Mouse (Mus musculus): ENCODE results near the gene Cx3cr1.

Gene Cx3cr1

GRCm38 (mm10) chr9:119984536-119985011, 85.1 kb downstream of the Cx3cr1 start, which contains the start of gene Csrnp1:
Gene Csrnp1, minus strand, starts transcription at chr9:119984658.
- H3K27me3 ChIP-seq (ENCODE audit: control insufficient read depth, insufficient read depth, low read length, poor library complexity, severe bottlenecking): no peaks in the 10 kb centered on the region
- no peak for DNase-seq (ENCODE audit: low read depth, low spot score)
- no peaks in the 10 kb centered on the region for H3K36me3 ChIP-seq (ENCODE audit: control insufficient read depth, insufficient read depth, low read length, poor library complexity, severe bottlenecking)

- Histone ChIP-seq H3K36me3 (ENCODE audit: control insufficient read depth, insufficient read depth, low read length, poor library complexity, severe bottlenecking) (no peaks in the 10 kb centered on the region), H3K27me3 (ENCODE audit: control insufficient read depth, insufficient read depth, low read length, poor library complexity, severe bottlenecking) (no peaks in the 10 kb centered on the region)
- DNase-seq (ENCODE audit: low read depth, low spot score): peak; percentile 95
These were observed 85.8 kb downstream of the Cx3cr1 start for GRCm38 (mm10) chr9:119983585-119984535.

- DNase-seq (ENCODE audit: low read depth, low spot score): peak; percentile 84
- Histone ChIP-seq H3K27me3 (ENCODE audit: control insufficient read depth, insufficient read depth, low read length, poor library complexity, severe bottlenecking) (no peaks in the 10 kb centered on the region), H3K36me3 (ENCODE audit: control insufficient read depth, insufficient read depth, low read length, poor library complexity, severe bottlenecking) (no peaks in the 10 kb centered on the region)
These were observed 86.6 kb downstream of the Cx3cr1 start for GRCm38 (mm10) chr9:119982956-119983551.

- Histone ChIP-seq H3K36me3 (ENCODE audit: control insufficient read depth, insufficient read depth, low read length, poor library complexity, severe bottlenecking) (no peaks in the 10 kb centered on the region), H3K27me3 (ENCODE audit: control insufficient read depth, insufficient read depth, low read length, poor library complexity, severe bottlenecking) (no peaks in the 10 kb centered on the region)
- DNase-seq (ENCODE audit: low read depth, low spot score): peak; percentile 95
These were observed 87.4 kb downstream of the Cx3cr1 start for GRCm38 (mm10) chr9:119982241-119982811.

- Histone ChIP-seq H3K27me3 (ENCODE audit: control insufficient read depth, insufficient read depth, low read length, poor library complexity, severe bottlenecking) (no peaks in the 10 kb centered on the region), H3K36me3 (ENCODE audit: control insufficient read depth, insufficient read depth, low read length, poor library complexity, severe bottlenecking) (no peaks in the 10 kb centered on the region)
- peak; percentile 85 for DNase-seq (ENCODE audit: low read depth, low spot score)
These were observed 88.2 kb downstream of the Cx3cr1 start for GRCm38 (mm10) chr9:119981183-119982179.

GRCm38 (mm10) chr9:119980770-119981182, 88.9 kb downstream of the Cx3cr1 start:
- DNase-seq (ENCODE audit: low read depth, low spot score): no peak
- H3K27me3 ChIP-seq (ENCODE audit: control insufficient read depth, insufficient read depth, low read length, poor library complexity, severe bottlenecking): no peaks in the 10 kb centered on the region
- H3K36me3 ChIP-seq (ENCODE audit: control insufficient read depth, insufficient read depth, low read length, poor library complexity, severe bottlenecking): no peaks in the 10 kb centered on the region

- Histone ChIP-seq H3K36me3 (ENCODE audit: control insufficient read depth, insufficient read depth, low read length, poor library complexity, severe bottlenecking) (no peaks in the 10 kb centered on the region; the same call in 1 of the 2 replicates), H3K27me3 (ENCODE audit: control insufficient read depth, insufficient read depth, low read length, poor library complexity, severe bottlenecking) (no peaks in the 10 kb centered on the region)
- no peak for DNase-seq (ENCODE audit: low read depth, low spot score)
These were observed 89.9 kb downstream of the Cx3cr1 start for GRCm38 (mm10) chr9:119979749-119980148.

- Histone ChIP-seq H3K27me3 (ENCODE audit: control insufficient read depth, insufficient read depth, low read length, poor library complexity, severe bottlenecking) (no peaks in the 10 kb centered on the region), H3K36me3 (ENCODE audit: control insufficient read depth, insufficient read depth, low read length, poor library complexity, severe bottlenecking) (peaks cover 5% of the 10 kb centered on the region)
- no peak for DNase-seq (ENCODE audit: low read depth, low spot score)
These were observed 90.8 kb downstream of the Cx3cr1 start for GRCm38 (mm10) chr9:119978811-119979441.

GRCm38 (mm10) chr9:119978151-119978810, 91.4 kb downstream of the Cx3cr1 start:
- DNase-seq (ENCODE audit: low read depth, low spot score): peak; percentile 79
- Histone ChIP-seq H3K36me3 (ENCODE audit: control insufficient read depth, insufficient read depth, low read length, poor library complexity, severe bottlenecking) (peaks cover 7% of the 10 kb centered on the region), H3K27me3 (ENCODE audit: control insufficient read depth, insufficient read depth, low read length, poor library complexity, severe bottlenecking) (no peaks in the 10 kb centered on the region)

GRCm38 (mm10) chr9:119977557-119978060, 92.1 kb downstream of the Cx3cr1 start:
- H3K27me3 ChIP-seq (ENCODE audit: control insufficient read depth, insufficient read depth, low read length, poor library complexity, severe bottlenecking): no peaks in the 10 kb centered on the region
- H3K36me3 ChIP-seq (ENCODE audit: control insufficient read depth, insufficient read depth, low read length, poor library complexity, severe bottlenecking): peaks cover 8% of the 10 kb centered on the region
- DNase-seq (ENCODE audit: low read depth, low spot score): peak; percentile 37

- DNase-seq (ENCODE audit: low read depth, low spot score): peak; percentile 58
- H3K27me3 ChIP-seq (ENCODE audit: control insufficient read depth, insufficient read depth, low read length, poor library complexity, severe bottlenecking): no peaks in the 10 kb centered on the region
- H3K36me3 ChIP-seq (ENCODE audit: control insufficient read depth, insufficient read depth, low read length, poor library complexity, severe bottlenecking): peaks cover 12% of the 10 kb centered on the region
These were observed 92.7 kb downstream of the Cx3cr1 start for GRCm38 (mm10) chr9:119976704-119977556.

- no peak for DNase-seq (ENCODE audit: low read depth, low spot score)
- no peaks in the 10 kb centered on the region for H3K27me3 ChIP-seq (ENCODE audit: control insufficient read depth, insufficient read depth, low read length, poor library complexity, severe bottlenecking)
These were observed 94.4 kb downstream of the Cx3cr1 start for GRCm38 (mm10) chr9:119975286-119975685.

More at GRCm38 (mm10) chr9:119975286-119975685, 94.4 kb downstream of the Cx3cr1 start:
- peaks cover 13% of the 10 kb centered on the region for H3K36me3 ChIP-seq (ENCODE audit: control insufficient read depth, insufficient read depth, low read length, poor library complexity, severe bottlenecking)
